8 mouse cellular contexts compared by ENCODE assay signal in the genomic region with DNA sequence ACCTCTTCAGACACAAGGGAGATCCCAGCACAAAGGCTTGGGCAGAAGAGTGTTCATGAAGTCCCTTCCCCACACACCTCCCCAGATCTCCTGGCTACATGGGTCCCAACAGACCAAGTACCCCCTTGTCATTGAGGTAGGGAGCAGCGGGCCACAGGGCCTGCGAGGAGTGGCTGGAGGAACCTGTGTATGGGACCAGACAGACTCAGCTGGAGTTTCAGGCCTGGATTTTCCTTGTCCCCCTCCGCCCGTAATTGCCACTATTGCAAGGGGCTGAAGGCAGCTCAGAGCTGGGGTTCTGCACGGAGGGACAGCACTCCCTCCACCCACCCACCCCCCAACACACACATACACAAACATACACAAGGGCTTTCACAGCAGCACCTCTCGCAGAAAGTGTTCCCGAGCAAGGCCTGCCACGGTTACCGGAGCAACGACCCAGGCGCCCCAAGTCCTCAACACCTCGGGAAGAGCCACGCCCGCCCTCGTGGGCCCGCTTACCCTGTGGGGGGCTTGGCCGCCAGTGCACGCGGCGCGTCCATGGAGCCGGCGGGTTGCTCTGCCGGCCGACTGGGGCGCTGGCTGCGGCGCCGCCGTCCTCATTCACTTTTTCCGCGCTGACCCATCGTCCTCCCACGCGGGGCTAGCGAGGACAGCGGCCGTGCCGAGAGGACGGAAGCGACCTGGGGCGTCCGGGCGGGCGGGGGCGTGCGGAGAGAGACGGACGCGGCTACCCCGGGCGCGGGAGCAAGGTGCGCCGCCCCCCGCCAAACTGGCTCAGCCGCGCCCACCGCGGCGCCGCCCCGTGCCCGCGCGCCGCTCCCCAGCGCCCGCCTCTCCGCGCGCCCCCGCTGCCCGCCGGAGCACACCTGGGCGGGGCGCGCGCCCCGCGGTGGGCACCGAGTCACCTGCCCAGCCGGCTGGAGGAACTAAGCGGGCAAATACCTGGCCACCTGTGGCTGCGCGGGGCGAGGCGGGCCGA. TPM values are rescaled to one million over a fixed set of nuclear protein-coding genes. Genes with fewer than 3 reads are reported as not detected.
DNase-seq lines count a peak whose midpoint lies in the region; ATAC-seq and TF ChIP-seq lines count a peak whose summit lies in the region.

A gene (minus strand): TSS at position 780 of the 982 bp plus-strand sequence.

- H3K27ac ChIP-seq in brown adipose tissue, adult 24 weeks (replicated peaks; ENCODE audit: low read depth, low read length), result no peak within 1 kb of the TSS
- H3K27ac ChIP-seq in kidney, adult 2 months (ENCODE audit: insufficient read depth, low read depth, low read length), result peak within 1 kb of the TSS; percentile 49
- no peak within 1 kb of the TSS for H3K27ac ChIP-seq in liver, embryonic 12.5 days
- H3K27ac ChIP-seq in neural tube, embryonic 14.5 days (ENCODE audit: low read depth, low read length), result no peak within 1 kb of the TSS

- H3K4me2 ChIP-seq in liver, embryonic 12.5 days, result peak within 1 kb of the TSS; percentile 69
- peak within 1 kb of the TSS; percentile 93 for H3K4me2 ChIP-seq in neural tube, embryonic 14.5 days (ENCODE audit: low read depth, low read length)

- H3K36me3 ChIP-seq in kidney, adult 2 months (ENCODE audit: control insufficient read depth, insufficient read depth, low read length), result no peaks in the 10 kb centered on the region
- H3K36me3 ChIP-seq in liver, embryonic 12.5 days, result no peaks in the 10 kb centered on the region
- no peaks in the 10 kb centered on the region for H3K36me3 ChIP-seq in neural tube, embryonic 14.5 days (ENCODE audit: control insufficient read depth, insufficient read depth, low read length)

- 2% methylated on average over 77 of the region's 89 CpGs for WGBS in kidney, adult 2 months
- WGBS in liver, embryonic 12.5 days (ENCODE audit: insufficient replicate concordance), result 1% methylated on average over 82 of the region's 89 CpGs
- under 1% methylated on average over 72 of the region's 89 CpGs for WGBS in neural tube, embryonic 14.5 days

- TF ChIP-seq CTCF in kidney, adult 2 months (conservative IDR thresholded peaks at IDR 0.05; ENCODE audit: insufficient read depth, insufficient read length, low read depth, low read length), result no peak

- H3K4me3 ChIP-seq in brown adipose tissue, adult 24 weeks (ENCODE audit: insufficient read depth, low read depth, low read length), result peak within 1 kb of the TSS; percentile 51
- H3K4me3 ChIP-seq in kidney, adult 2 months (ENCODE audit: insufficient read depth, low read depth, low read length), result peak within 1 kb of the TSS; percentile 67
- peak within 1 kb of the TSS; percentile 53 for H3K4me3 ChIP-seq in liver, embryonic 12.5 days
- H3K4me3 ChIP-seq in neural tube, embryonic 14.5 days (ENCODE audit: low read depth, low read length), result peak within 1 kb of the TSS; percentile 65

- no peaks in the 10 kb centered on the region for H3K9me3 ChIP-seq in liver, embryonic 12.5 days (replicated peaks)
- no peaks in the 10 kb centered on the region for H3K9me3 ChIP-seq in neural tube, embryonic 14.5 days (ENCODE audit: control insufficient read depth, low read length)

- 0 out of 2 replicates have a peak, but pooled peaks have one; percentile 18 for ATAC-seq in liver, embryonic 12.5 days
- ATAC-seq in neural tube, embryonic 14.5 days (ENCODE audit: low read depth), result peak; percentile 79

- no peaks in the 10 kb centered on the region for H3K27me3 ChIP-seq in kidney, adult 2 months (replicated peaks; ENCODE audit: control insufficient read depth, insufficient read depth, low read length)
- peaks cover 44% of the 10 kb centered on the region for H3K27me3 ChIP-seq in liver, embryonic 12.5 days (replicated peaks)
- H3K27me3 ChIP-seq in neural tube, embryonic 14.5 days (ENCODE audit: control insufficient read depth, insufficient read depth, low read length), result peaks cover 12% of the 10 kb centered on the region; the same call in 1 of the 2 replicates

- peak within 1 kb of the TSS; percentile 22 for H3K9ac ChIP-seq in liver, embryonic 12.5 days
- H3K9ac ChIP-seq in neural tube, embryonic 14.5 days (replicated peaks; ENCODE audit: low read depth, low read length), result peak within 1 kb of the TSS; percentile 67

- H3K4me1 ChIP-seq in brown adipose tissue, adult 24 weeks (ENCODE audit: control insufficient read depth, insufficient read depth, insufficient read length, low read length), result no peaks in the 10 kb centered on the region
- peaks cover 3% of the 10 kb centered on the region; the same call in 1 of the 2 replicates for H3K4me1 ChIP-seq in kidney, adult 2 months (ENCODE audit: control insufficient read depth, insufficient read depth, low read length)
- no peaks in the 10 kb centered on the region for H3K4me1 ChIP-seq in liver, embryonic 12.5 days
- H3K4me1 ChIP-seq in neural tube, embryonic 14.5 days (ENCODE audit: control insufficient read depth, insufficient read depth, low read length), result no peaks in the 10 kb centered on the region

- no peak for TF ChIP-seq POLR2A in kidney, adult 2 months (IDR thresholded peaks at IDR 0.05; ENCODE audit: low read depth, low read length)

- peak; percentile 15 to 32 for DNase-seq in cerebellum, postnatal 25 days
- DNase-seq in cerebellum, adult 11-12 months, result no peak
- peak; percentile 18 to 22 for DNase-seq in gastrocnemius, postnatal 4 days (ENCODE audit: low spot score in 2 of 2)
- DNase-seq in kidney, adult 2 months, result peak; percentile 55
- no peak for DNase-seq in cerebellum, adult 9-11 months

RNA-seq across cellular contexts. Expression of the gene that starts here (rescaled TPM):
- polyA plus RNA-seq in brown adipose tissue, adult 24 weeks (2012; ENCODE audit: insufficient read depth, insufficient read length, missing spikeins), result 2.3 and 4.4 TPM in 2 replicates
- total RNA-seq in gastrocnemius, postnatal 4 days (2021), result 100 to 1,000 TPM; 188 to 241 TPM
- polyA plus RNA-seq in kidney, adult 2 months (2012; rRNA removed), result 15.1 and 18.0 TPM in 2 replicates
- polyA plus RNA-seq in liver, embryonic 12.5 days (2016; fragmentation: Nextera tagmentation; extraction: Ambion mirVana), result 2.4 and 3.5 TPM in 2 replicates
- 12.3 and 16.3 TPM in 2 replicates for polyA plus RNA-seq in neural tube, embryonic 14.5 days (2014; fragmentation: Nextera tagmentation; extraction: Ambion mirVana)

Comparison
In these comparisons a context has a peak if more than half of its experiments do, and no peak if none do; other contexts are left out.
1. DNase-seq: peak in cerebellum, postnatal 25 days (2 of 2), gastrocnemius, postnatal 4 days (2 of 2) and kidney, adult 2 months (single experiment); none in cerebellum, adult 11-12 months (single experiment) and cerebellum, adult 9-11 months (single experiment).
2. Peak in every context shown above with its lines, with median percentiles within 50 percentile points of each other: H3K4me3 ChIP-seq.